Mouse (Mus musculus) neutrophil, adult 5-6 weeks (primary cell): ENCODE measurements at regions not wholly inside any gene's neighbourhood (a gene's known extent, or its start where the extent isn't known, plus 50 kb on each side); places are given as distances from the start of the nearest gene placed in this dataset.
A peak's percentile ranks its signal among the peaks of the same experiment; 100 is the strongest.

Experiments used
- ATAC-seq: fragments of 151-379, 151-347 bp; 2 replicates; pipeline ENCODE4 v1.8.0; 2017; ENCODE audit warnings: mild to moderate bottlenecking, moderate TSS enrichment; ENCODE audit not compliant: insufficient number of reproducible peaks, poor library complexity, low FRiP score, severe bottlenecking; ENCODE audit errors: extremely low read depth

GRCm38 (mm10) chr5:74121861-74122630 lies 53.8 kb upstream of the Usp46 start:
- ATAC-seq: no peak

GRCm38 (mm10) chr5:74126015-74126896 lies 58.0 kb upstream of the Usp46 start:
- ATAC-seq: peak; percentile 89

GRCm38 (mm10) chr5:74127518-74127917 lies 59.3 kb upstream of the Usp46 start:
- no peak for ATAC-seq

- no peak for ATAC-seq
Observed at GRCm38 (mm10) chr5:74129636-74130035, 61.4 kb upstream of the Usp46 start.

- ATAC-seq: no peak
Observed at GRCm38 (mm10) chr5:74132671-74133070, 62.4 kb upstream of the Rasl11b start.

- no peak for ATAC-seq
Observed at GRCm38 (mm10) chr5:74136377-74136776, 58.7 kb upstream of the Rasl11b start.

- ATAC-seq: no peak
Observed at GRCm38 (mm10) chr5:74136868-74137439, 58.1 kb upstream of the Rasl11b start.

GRCm38 (mm10) chr5:74143994-74144393 lies 51.1 kb upstream of the Rasl11b start:
- ATAC-seq: no peak

- ATAC-seq: no peak
Observed at GRCm38 (mm10) chr5:74144765-74145164, 50.3 kb upstream of the Rasl11b start.
